Mouse (Mus musculus) kidney, embryonic 15.5 days (tissue): ENCODE results near the gene Pak2. TPM values are rescaled to one million over a fixed set of nuclear protein-coding genes. Genes with fewer than 3 reads are reported as not detected.

Source experiments
- ATAC-seq: fragments of 200-750 bp; cut with Nextera tagmentation; replicated peaks from 2 replicates; pipeline ENCODE4 v1.8.0; 2017; ENCODE audit warnings: moderate TSS enrichment; ENCODE audit not compliant: low FRiP score
- H3K27ac ChIP-seq: fragments of 300-500 bp; sonication (generic); 2 replicates; pipeline ENCODE4 v1.5.1; 2015; ENCODE audit warnings: mild to moderate bottlenecking, inconsistent platforms
- H3K27me3 ChIP-seq: fragments of 300-500 bp; sonication (generic); 2 replicates; pipeline ENCODE4 v1.6.1; 2015; ENCODE audit warnings: inconsistent platforms
- H3K36me3 ChIP-seq: fragments of 300-500 bp; sonication (generic); 2 replicates; pipeline ENCODE4 v1.6.1; 2015; ENCODE audit warnings: inconsistent platforms
- H3K4me1 ChIP-seq: fragments of 300-500 bp; sonication (generic); 2 replicates; pipeline ENCODE4 v1.6.1; 2015; ENCODE audit warnings: inconsistent platforms
- H3K4me2 ChIP-seq: fragments of 300-500 bp; sonication (generic); 2 replicates; pipeline ENCODE4 v1.6.1; 2015; ENCODE audit warnings: moderate library complexity, mild to moderate bottlenecking, inconsistent platforms
- H3K4me3 ChIP-seq: fragments of 300-500 bp; sonication (generic); replicated peaks from 2 replicates; pipeline ENCODE4 v1.5.1; 2015; ENCODE audit warnings: mild to moderate bottlenecking, inconsistent platforms
- H3K9ac ChIP-seq: fragments of 300-500 bp; sonication (generic); 2 replicates; pipeline ENCODE4 v1.6.1; 2015; ENCODE audit warnings: mild to moderate bottlenecking, inconsistent platforms
- H3K9me3 ChIP-seq: fragments of 300-500 bp; sonication (generic); replicated peaks from 2 replicates; pipeline ENCODE4 v1.6.1; 2016; ENCODE audit warnings: inconsistent platforms
- WGBS: fragments of 180-500 bp; shearing (Covaris S2); methylation state at CpG from one replicate; pipeline ENCODE4 v1.1.7; 2015; ENCODE audit warnings: mixed read lengths; 5-methylcytosine and 5-hydroxymethylcytosine counted together
- polyA plus RNA-seq: library from polyadenylated mRNA; unstranded; fragments of >200 nt; fragmentation: Nextera tagmentation; extraction: Ambion mirVana; gene quantifications from 2 replicates; pipeline ENCODE4 v1.2.1, GENCODE M21; 2015

Gene Pak2
- polyA plus RNA-seq, 1 experiment from 2014 or later = 37.5 TPM

DNA sequence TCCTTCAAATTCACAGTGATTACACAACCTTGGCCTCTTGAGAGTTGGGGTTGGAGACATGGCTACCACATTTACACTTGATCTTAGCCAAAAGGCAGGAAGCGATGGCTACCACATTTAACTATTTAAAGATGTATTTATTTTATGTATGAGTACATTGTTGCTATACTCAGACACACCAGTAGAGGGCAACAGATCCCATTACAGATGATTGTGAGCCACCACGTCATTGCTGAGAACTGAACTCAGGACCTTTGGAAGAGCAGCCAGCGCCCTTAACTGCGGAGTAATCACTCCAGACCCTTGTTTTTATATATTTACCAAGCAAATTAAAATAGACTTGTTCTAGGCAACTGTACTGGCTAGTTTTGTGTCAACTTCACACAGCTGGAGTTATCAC lies 36.8 kb downstream of the Pak2 start:
- H3K27ac ChIP-seq = no peak overlapping the region
- no peaks in the 10 kb centered on the region for H3K9me3 ChIP-seq
- no peaks in the 10 kb centered on the region for H3K27me3 ChIP-seq
- ATAC-seq = no peak
- no peak overlapping the region for H3K9ac ChIP-seq
- no peak overlapping the region for H3K4me2 ChIP-seq
- WGBS = 93% methylated on average over 4 of the region's 4 CpGs
- no peak overlapping the region for H3K4me3 ChIP-seq
- no peaks in the 10 kb centered on the region for H3K4me1 ChIP-seq
- H3K36me3 ChIP-seq = peaks cover 80% of the 10 kb centered on the region

DNA sequence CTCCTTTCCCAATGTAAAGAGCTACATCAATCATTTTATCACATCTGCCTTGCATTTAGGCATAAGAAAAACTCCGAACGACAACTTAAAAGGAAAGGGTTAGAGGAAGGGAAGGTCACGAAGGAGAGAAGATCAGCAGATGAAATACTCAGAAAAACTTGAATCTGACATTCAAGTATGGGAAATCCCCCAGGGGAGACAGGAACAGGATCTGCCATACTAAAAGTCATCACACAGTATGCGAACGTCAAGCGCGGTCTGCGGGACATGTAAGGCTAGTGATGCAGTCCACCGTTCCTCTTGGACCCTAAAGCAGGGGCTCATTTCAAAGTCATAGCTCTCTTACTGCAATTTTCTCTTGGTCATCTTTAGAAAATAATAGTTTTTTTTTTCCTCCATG lies 59.5 kb downstream of the Pak2 start:
- peaks cover 87% of the 10 kb centered on the region for H3K36me3 ChIP-seq
- no peaks in the 10 kb centered on the region for H3K9me3 ChIP-seq
- H3K27ac ChIP-seq = no peak overlapping the region
- no peaks in the 10 kb centered on the region for H3K27me3 ChIP-seq
- ATAC-seq = no peak
- H3K9ac ChIP-seq = no peak overlapping the region
- 89% methylated on average over 9 of the region's 9 CpGs for WGBS
- no peaks in the 10 kb centered on the region for H3K4me1 ChIP-seq
- H3K4me2 ChIP-seq = no peak overlapping the region
- H3K4me3 ChIP-seq = no peak overlapping the region

DNA sequence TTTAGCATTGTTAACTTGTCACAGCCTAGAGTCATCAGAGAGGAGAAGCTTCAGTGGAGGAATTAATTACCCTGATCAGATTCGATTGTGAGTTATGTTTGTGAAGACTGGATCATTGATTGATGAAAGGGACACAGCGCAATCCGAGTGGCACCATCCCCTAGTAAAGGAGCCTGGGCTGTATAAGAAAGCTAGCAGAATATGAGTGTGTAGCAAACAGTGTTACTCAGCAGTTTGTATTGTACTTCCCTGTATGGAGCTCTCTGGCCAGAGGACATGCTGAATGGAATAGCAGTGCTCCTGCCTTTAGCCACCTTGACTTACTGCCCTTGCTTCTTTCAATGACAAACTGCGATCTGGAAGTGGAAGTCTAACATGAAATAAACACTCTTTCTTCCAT lies 68.8 kb downstream of the Pak2 start:
- Histone ChIP-seq H3K4me2 (no peak overlapping the region), H3K9ac (no peak overlapping the region), H3K36me3 (peaks cover 23% of the 10 kb centered on the region), H3K27ac (no peak overlapping the region), H3K4me3 (no peak overlapping the region), H3K27me3 (no peaks in the 10 kb centered on the region), H3K9me3 (no peaks in the 10 kb centered on the region), H3K4me1 (peaks cover 14% of the 10 kb centered on the region)
- WGBS = 56% methylated on average over 4 of the region's 4 CpGs
- peak; percentile 38; the same call in 1 of the 2 replicates for ATAC-seq

DNA sequence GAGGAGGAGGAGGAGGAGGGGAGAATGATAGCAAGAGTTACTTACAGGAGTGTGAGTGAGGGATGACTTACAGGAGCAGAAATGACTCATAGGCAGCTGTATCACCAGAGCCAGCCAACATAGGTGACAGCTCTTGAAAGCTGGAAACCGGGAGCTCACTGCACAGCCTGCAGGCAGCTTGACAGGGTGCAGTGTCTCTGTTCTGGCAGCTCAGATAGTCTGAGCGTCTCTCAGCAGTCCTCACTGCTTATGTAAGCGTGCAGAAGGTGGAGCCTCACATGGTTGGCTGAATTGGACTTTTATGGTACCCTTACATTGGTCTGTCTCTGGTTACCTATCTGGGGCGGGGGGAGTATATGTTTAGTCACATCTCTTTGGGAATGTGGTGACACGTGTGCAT lies 69.2 kb downstream of the Pak2 start:
- H3K27me3 ChIP-seq = no peaks in the 10 kb centered on the region
- peaks cover 21% of the 10 kb centered on the region for H3K36me3 ChIP-seq
- peaks cover 14% of the 10 kb centered on the region for H3K4me1 ChIP-seq
- H3K9me3 ChIP-seq = no peaks in the 10 kb centered on the region
- WGBS = 26% methylated on average over 5 of the region's 5 CpGs
- H3K9ac ChIP-seq = no peak overlapping the region
- ATAC-seq = peak; percentile 84
- H3K4me2 ChIP-seq = no peak overlapping the region
- H3K4me3 ChIP-seq = no peak overlapping the region
- H3K27ac ChIP-seq = no peak overlapping the region

GRCm38 (mm10) chr16:32008529-32009293 lies 70.4 kb downstream of the Pak2 start:
- H3K4me1 ChIP-seq = peaks cover 14% of the 10 kb centered on the region
- no peak overlapping the region for H3K4me2 ChIP-seq
- no peaks in the 10 kb centered on the region for H3K9me3 ChIP-seq
- H3K4me3 ChIP-seq = no peak overlapping the region
- no peak overlapping the region for H3K9ac ChIP-seq
- WGBS = 75% methylated on average over 10 of the region's 10 CpGs
- H3K27me3 ChIP-seq = no peaks in the 10 kb centered on the region
- ATAC-seq = no peak
- peak overlapping the region; percentile 9; the same call in 1 of the 2 replicates for H3K27ac ChIP-seq
- peaks cover 10% of the 10 kb centered on the region; the same call in 1 of the 2 replicates for H3K36me3 ChIP-seq

DNA sequence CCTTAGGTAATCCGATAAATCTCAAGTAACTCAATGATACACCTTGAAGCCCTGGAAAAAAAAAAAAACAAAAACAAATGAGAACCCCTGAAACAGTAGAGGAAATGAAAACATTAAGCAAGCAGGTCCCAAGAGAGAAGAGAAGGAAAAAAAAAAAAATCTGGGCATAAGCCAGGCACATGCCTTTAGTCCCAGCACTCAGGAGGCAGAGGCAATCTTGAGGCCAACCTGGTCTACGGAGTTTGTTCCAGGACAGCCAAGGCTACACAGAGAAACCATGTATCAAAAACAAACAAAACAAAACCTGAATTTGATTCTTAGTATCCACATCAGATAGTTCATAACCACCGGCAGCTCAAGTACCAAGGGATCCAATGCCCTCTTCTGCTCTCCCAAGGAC lies 74.4 kb downstream of the Pak2 start:
- Histone ChIP-seq H3K36me3 (peaks cover 2% of the 10 kb centered on the region; the same call in 1 of the 2 replicates), H3K27me3 (no peaks in the 10 kb centered on the region), H3K27ac (no peak overlapping the region), H3K4me2 (no peak overlapping the region), H3K4me1 (peaks cover 31% of the 10 kb centered on the region), H3K9ac (no peak overlapping the region), H3K9me3 (no peaks in the 10 kb centered on the region), H3K4me3 (no peak overlapping the region)
- ATAC-seq = no peak
- 94% methylated on average over 3 of the region's 3 CpGs for whole genome bisulfite sequencing

GRCm38 (mm10) chr16:32002509-32003477 lies 76.3 kb downstream of the Pak2 start, which contains the start of gene Senp5:
Senp5 (minus strand) TSS chr16:32003287.
- under 1% methylated on average over 66 of the region's 66 CpGs for WGBS
- peak within 1 kb of the TSS; percentile 84 for H3K4me2 ChIP-seq
- H3K4me1 ChIP-seq = peaks cover 21% of the 10 kb centered on the region
- H3K4me3 ChIP-seq = peak within 1 kb of the TSS; percentile 98
- peak within 1 kb of the TSS; percentile 92 for H3K27ac ChIP-seq
- no peaks in the 10 kb centered on the region for H3K9me3 ChIP-seq
- ATAC-seq = peak; percentile 96
- H3K36me3 ChIP-seq = peaks cover 5% of the 10 kb centered on the region; the same call in 1 of the 2 replicates
- H3K27me3 ChIP-seq = no peaks in the 10 kb centered on the region
- H3K9ac ChIP-seq = peak within 1 kb of the TSS; percentile 89

DNA sequence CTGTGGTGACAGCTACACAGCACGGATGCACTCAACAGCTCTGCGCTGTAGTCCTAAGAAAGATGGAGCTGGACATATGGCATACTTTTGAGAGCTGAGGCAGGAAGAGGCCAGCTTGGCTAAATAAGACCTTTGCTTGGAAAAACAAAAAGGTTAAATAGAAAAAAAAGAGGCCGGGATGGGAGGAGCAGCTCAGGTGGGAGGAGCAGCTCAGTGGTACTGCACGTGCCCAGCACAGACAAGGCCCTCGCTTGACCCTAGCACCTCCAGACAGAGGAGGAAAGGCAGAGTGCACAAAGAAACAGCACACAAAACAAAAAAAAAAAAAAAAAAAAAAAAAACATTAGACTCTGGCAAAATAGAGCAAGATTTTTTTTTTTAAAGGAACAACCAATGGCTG lies 82.8 kb downstream of the Pak2 start:
- H3K27me3 ChIP-seq = no peaks in the 10 kb centered on the region
- peaks cover 31% of the 10 kb centered on the region for H3K36me3 ChIP-seq
- no peak for ATAC-seq
- no peak overlapping the region for H3K4me3 ChIP-seq
- no peak overlapping the region for H3K9ac ChIP-seq
- WGBS = 77% methylated on average over 5 of the region's 5 CpGs
- no peak overlapping the region for H3K4me2 ChIP-seq
- H3K4me1 ChIP-seq = peaks cover 4% of the 10 kb centered on the region
- no peaks in the 10 kb centered on the region for H3K9me3 ChIP-seq
- no peak overlapping the region for H3K27ac ChIP-seq

DNA sequence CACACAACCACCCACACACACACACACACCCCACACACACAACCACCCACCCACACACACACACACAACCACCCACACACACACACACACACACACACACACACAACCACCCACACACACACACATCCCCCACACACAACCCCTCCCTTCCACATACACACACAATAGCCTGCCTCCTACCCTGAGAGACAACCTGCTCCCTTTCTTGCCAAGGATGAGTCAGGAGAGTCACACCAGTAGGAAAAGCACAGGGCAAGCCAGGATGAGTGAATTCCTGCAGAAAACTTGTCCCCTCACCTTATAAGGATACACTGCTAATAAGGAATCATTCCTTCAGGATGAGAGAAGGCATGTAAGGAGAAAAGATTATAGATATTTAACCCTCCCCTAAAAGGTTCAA lies 85.2 kb downstream of the Pak2 start:
- no peak overlapping the region for H3K4me2 ChIP-seq
- no peak for ATAC-seq
- no peaks in the 10 kb centered on the region for H3K27me3 ChIP-seq
- H3K27ac ChIP-seq = no peak overlapping the region
- H3K4me3 ChIP-seq = no peak overlapping the region
- H3K9me3 ChIP-seq = no peaks in the 10 kb centered on the region
- no peak overlapping the region for H3K9ac ChIP-seq
- no peaks in the 10 kb centered on the region for H3K4me1 ChIP-seq
- peaks cover 39% of the 10 kb centered on the region for H3K36me3 ChIP-seq

GRCm38 (mm10) chr16:31993195-31993594 lies 85.9 kb downstream of the Pak2 start:
- Histone ChIP-seq H3K4me1 (no peaks in the 10 kb centered on the region), H3K4me2 (no peak overlapping the region), H3K9me3 (no peaks in the 10 kb centered on the region), H3K4me3 (no peak overlapping the region), H3K27me3 (no peaks in the 10 kb centered on the region), H3K27ac (no peak overlapping the region), H3K36me3 (peaks cover 46% of the 10 kb centered on the region), H3K9ac (no peak overlapping the region)
- 93% methylated on average over 4 of the region's 4 CpGs for WGBS
- no peak for ATAC-seq

DNA sequence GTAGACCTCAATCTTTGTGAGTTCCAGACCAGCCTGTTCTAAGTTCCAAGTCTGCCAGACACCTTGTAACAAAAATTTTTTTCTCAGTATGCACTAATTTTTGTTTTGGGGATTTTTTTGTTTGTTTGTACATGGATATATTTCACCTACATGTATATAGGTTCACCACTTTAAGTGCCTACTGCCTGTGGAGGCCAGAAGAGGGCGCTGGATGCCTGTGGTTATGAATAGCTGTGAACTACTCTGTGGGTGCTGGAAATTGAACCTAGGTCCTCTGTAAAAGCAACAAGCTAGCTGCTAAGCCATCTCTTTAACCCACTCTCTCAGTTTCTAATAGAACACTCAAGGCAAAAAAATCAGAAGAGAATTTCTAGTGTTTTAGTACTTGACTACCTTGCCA lies 87.1 kb downstream of the Pak2 start:
- no peak overlapping the region for H3K4me3 ChIP-seq

DNA sequence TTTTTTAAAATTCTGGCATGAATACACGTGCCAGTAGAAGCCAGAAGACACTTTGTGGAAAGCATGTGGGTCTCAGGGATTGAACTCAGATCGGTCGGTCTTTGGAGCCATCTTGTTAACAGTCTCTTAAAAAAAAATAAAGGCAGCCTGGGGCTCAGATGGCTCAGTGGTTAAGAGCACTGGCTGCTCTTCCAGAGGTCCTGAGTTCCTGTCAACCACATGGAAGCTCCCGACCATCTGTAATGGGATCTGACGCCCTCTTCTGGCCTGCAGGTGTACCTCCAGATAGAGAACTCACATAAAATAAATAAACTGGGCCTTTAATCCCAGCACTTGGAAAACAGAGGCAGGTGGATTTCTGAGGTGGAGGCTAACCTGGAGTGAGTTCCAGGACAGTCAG lies 98.2 kb downstream of the Pak2 start:
- peaks cover 66% of the 10 kb centered on the region for H3K36me3 ChIP-seq
- 79% methylated on average over 5 of the region's 5 CpGs for WGBS
- no peak for ATAC-seq

More for the DNA sequence above, 87.1 kb downstream of the Pak2 start:
- Histone ChIP-seq H3K4me1 (no peaks in the 10 kb centered on the region), H3K9me3 (no peaks in the 10 kb centered on the region), H3K9ac (no peak overlapping the region), H3K27ac (no peak overlapping the region), H3K36me3 (peaks cover 56% of the 10 kb centered on the region), H3K4me2 (no peak overlapping the region), H3K27me3 (no peaks in the 10 kb centered on the region)
- ATAC-seq = no peak
- WGBS = 63% methylated on average over 1 of the region's 1 CpGs

More for the DNA sequence above, 98.2 kb downstream of the Pak2 start:
- Histone ChIP-seq H3K4me1 (no peaks in the 10 kb centered on the region), H3K27ac (no peak overlapping the region), H3K4me2 (no peak overlapping the region), H3K27me3 (no peaks in the 10 kb centered on the region), H3K9ac (no peak overlapping the region), H3K4me3 (no peak overlapping the region), H3K9me3 (no peaks in the 10 kb centered on the region)
